Mouse (Mus musculus) heart, postnatal 4 days (tissue): ENCODE measurements at regions not wholly inside any gene's neighbourhood (a gene's known extent, or its start where the extent isn't known, plus 50 kb on each side); places are given as distances from the start of the nearest gene placed in this dataset.
"Not testable (repeated sequence)": the region's sequence is repeated elsewhere in the genome, so short reads cannot be mapped to it uniquely, and the experiment has no call there.

Experiments
- DNase-seq: peaks from one replicate; pipeline ENCODE4 v3.0.0; 2021

DNA sequence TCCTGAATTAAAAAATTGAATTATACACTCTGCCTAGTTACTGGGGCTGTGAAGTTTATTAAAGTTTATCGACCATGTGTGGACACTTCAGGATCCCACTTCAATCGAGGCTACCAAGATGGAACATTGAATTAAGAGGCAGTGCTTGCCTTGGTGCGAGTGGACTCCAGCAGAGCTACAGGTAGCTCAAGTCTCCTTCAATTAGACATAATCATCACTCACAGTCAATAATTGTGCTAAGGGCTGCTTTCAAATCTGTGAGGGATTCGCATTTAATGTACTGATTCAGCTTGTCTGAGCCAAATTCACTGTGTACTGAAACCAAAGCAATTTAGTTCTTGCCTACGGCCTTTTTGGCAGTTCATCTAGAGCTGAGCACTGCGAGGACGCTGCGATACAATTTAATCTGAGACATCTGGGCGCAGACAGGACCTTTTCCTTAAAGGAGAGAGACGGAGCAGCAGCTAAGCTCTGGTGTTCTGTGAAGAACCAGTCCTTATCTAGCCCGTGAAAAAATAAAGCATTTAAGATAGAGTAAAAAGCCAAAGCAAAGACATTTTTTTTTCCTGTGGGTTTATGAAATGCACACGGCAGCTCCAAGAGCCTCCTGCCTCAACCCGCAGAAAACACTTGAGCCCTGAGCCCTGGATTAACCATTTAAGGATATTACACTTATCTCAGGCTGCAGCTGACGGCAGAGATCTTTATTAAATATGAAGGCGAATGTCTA, 220.8 kb upstream of the Irx1 start:
- no peak for DNase-seq

DNA sequence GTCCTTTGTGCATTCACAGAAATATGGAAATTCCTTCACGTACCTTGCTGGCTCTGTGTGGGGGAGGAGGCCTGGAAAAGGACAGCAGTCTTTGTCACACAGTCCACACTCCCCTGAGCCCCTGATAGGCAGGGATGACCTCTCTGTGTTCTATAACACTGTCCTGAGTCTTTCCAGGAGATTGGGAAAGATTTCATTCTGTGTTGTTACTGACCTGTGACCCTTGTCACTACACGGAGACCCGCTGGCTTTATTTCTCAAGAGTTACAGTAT, 221.3 kb upstream of the Irx1 start:
- no peak for DNase-seq

DNA sequence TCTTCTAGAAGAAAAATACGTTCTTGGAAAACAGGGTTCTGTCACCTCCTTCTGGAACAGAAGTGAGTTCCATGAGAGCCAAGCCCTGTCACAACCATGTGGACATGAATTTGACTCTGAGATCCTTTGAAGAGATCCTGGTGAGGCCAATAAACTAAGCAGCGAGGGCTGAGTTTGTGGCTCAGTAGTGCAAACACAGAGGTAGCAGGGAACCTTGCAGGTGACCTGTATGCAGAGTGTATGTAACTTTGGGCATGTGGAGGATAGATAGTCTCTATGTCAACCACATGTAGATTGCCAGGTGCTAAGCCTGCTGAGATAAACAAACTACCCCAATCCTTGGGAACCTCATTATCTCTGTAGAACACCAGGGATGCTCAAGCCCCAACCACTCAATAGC, 232.4 kb upstream of the Irx1 start:
- DNase-seq: no peak

DNA sequence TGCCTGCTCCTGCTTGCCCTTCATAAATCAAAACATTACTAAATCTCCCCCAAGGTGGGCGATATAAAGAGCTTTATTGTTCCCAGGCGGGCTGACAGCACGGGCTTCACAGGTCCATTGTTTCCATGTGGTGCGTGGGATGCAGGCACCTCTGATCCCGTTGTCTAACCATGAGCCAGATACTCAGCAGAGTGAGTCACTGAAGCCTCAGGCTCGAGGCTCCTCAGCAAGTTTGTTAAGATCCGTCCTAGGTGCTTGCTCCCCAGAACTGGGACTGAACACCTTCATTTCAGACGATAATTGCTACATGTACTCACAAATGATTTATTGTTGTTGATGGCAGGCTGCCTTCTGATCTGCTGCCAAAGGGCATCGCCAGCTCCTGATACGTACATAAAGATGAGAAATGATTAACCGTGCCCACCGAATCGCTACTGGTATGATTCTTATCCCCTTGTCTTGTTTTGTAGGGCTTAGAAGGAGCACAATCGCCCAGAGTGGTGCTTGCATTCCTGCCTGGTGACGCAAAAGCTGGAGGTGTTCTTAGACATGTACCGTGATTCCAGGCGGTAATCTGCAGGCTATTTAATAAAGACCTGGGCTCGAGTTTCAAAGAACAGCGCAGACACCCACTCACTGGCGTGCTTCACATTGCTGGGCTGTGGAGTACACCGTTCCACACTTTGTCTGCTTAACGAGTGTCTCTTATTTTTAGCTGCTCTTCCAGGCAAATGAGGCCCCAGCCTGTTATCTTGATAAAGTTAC, 235.0 kb upstream of the Irx1 start:
- DNase-seq: peak; percentile 24

- no peak for DNase-seq
These were observed 246.0 kb upstream of the Irx1 start for GRCm38 (mm10) chr13:72209518-72209917.

DNA sequence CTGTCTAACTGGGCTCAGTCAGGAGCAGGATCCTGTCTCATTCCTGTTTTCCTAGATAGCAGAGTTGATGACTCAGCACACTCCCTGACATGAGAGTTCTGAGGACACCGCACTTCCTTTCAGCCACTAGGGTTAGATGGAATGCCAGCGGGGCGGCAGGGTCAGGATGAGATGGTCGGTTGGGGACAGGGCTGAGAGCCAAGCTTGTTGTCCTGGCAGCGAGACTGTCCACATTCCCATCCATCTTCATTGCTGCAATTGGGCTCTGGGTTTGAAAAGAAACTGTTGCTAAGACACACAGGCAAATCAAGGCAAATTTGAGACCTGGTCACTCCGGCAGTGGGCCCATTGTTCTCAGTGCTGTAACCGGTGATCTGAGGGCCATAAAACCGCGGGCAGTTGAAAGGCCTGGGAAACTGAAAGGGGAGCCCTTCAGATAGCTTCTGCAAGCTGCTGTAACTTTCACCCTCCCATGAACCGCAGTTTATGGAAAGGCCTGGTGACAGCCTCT, 246.5 kb upstream of the Irx1 start:
- no peak for DNase-seq

- no peak for DNase-seq
These were observed 247.2 kb upstream of the Irx1 start for GRCm38 (mm10) chr13:72210474-72211309.

- DNase-seq: no peak
These were observed 248.2 kb upstream of the Irx1 start for GRCm38 (mm10) chr13:72211716-72212115.

- no peak for DNase-seq
These were observed 249.2 kb upstream of the Irx1 start for GRCm38 (mm10) chr13:72212747-72213146.

- no peak for DNase-seq
These were observed 255.8 kb upstream of the Irx1 start for GRCm38 (mm10) chr13:72219329-72219728.

DNA sequence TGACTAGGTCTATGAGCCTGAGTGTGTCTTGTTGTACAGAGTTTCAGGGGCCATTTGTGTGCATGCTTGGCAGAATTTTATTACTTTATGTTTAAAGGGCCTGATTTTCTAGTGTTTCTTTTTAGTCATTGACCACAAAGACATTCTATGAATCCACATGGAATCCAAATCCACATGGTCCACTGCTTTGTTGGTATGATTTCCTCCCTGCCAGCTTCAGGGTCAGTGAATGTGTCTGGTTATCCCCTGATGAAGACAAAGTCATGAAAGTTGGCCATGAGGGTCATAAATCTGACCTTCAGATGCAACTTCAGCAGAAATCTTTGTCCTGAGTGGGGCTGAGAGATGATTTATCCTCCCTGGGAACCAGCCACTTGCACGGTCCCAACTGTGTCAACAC, 263.6 kb upstream of the Irx1 start:
- no peak for DNase-seq

GRCm38 (mm10) chr13:72231032-72231591, 267.6 kb upstream of the Irx1 start:
- DNase-seq: no peak

- no peak for DNase-seq
These were observed 268.6 kb upstream of the Irx1 start for GRCm38 (mm10) chr13:72232080-72232479.

DNA sequence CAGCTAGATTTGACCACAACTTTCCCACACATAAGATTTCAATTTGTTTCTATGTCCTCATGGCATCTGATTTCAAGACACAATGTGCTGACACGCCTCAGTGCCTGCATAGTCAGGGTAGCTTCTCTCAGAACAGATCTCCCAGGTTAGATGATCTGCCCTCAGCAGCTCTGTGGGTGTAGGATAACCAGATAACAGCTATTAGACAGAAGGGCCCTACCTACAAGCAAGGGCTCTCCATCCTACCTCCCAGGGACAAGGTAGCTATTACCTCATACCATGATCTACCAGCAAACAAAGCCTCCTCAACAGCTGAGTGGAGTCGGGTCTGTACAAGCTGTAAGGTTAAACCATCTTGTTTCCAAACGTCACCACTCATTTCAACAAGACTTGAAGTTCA, 278.4 kb upstream of the Irx1 start:
- DNase-seq: no peak

GRCm38 (mm10) chr13:72250419-72250818, 286.9 kb upstream of the Irx1 start:
- DNase-seq: no peak

GRCm38 (mm10) chr13:72253242-72253641, 289.7 kb upstream of the Irx1 start:
- DNase-seq: not testable (repeated sequence)

- no peak for DNase-seq
These were observed 295.3 kb upstream of the Irx1 start for GRCm38 (mm10) chr13:72258794-72259193.

- no peak for DNase-seq
These were observed 300.9 kb upstream of the Irx1 start for GRCm38 (mm10) chr13:72264416-72264815.

DNA sequence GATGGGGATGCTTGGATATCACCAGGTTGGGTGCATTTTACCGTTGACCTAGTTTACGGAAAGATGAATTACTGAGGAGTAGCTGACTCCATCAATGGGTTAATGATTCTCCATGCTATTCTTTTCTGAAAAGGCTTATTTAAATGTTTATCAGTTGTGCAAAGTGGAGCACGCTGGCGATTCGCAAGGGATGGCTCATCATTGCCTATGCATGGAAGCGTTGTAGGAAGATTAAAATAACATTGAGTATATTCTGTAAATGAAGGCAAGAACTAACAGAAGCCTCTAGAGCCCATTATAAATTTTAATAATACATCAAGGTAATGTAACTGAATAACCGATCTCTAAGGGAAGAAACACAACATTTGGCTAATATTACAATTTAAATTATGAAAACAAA, 301.6 kb upstream of the Irx1 start:
- no peak for DNase-seq

DNA sequence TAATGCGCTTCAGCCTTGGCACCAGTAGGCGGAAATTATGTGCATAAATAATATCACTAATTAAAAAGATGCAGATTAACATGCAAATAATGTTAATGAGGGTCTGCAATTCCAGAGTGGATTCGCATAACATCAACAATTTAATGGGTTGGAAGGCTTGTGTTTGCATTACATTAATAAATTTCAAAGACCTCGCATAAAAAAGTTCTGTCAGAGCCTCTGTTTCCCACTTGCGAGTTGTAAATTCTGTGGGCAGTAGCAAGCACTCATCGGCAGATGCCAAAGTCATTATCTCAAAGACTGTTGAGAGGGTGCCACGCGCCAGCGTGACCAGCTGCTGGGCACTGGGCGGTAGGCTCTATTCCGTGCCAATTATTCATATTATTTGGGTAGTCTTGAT, 302.1 kb upstream of the Irx1 start:
- no peak for DNase-seq

DNA sequence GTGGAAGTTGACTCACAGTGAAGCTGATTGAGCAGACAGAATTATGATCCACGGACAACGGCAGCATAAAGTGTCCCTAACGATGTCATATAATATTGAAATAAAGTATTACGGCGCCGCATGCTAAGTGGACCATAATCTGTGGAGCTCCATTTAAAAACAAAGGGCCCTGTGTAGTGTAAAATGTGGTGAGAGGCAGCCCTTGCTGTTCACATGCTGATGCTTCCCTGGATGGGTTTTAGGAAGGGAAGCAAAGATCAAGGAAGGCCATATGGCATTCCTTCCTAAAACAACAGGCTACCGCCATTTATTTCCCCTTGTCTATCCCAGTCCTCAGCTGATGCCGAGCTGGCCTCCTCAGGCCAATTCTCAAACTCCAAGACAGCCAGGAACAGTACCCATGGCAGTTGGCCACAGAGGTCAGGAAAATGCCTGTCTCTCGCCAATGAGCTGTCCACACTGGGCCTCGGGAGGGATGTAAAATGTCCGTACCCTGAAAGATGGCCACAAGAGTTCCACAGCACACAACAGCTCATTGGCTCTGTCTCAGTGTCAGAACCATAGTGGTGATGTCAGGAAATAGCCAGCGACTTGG, 302.7 kb upstream of the Irx1 start:
- DNase-seq: peak; percentile 6

DNA sequence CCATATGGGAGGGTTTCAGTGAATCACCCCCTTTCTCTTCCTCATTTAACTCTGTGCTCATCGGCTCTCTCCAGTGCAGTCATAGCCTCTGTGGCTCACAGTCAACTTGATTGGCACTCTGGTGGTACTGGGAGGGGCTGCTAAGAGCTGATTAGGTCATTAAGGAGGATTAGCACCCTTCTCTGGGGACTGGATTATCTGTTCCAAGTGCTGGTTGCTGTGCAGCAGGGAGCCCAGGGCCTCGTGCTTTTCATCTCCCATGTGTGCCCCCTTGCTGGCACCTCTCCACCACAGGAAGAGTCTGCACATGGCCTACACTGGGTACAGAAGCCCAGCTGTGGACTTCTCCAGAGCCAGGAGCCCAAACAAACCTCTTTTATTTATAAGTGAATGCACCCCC, 316.8 kb upstream of the Irx1 start:
- no peak for DNase-seq

GRCm38 (mm10) chr13:72280871-72281270, 317.3 kb upstream of the Irx1 start:
- DNase-seq: no peak
